Comparison of ENCODE assay signal across 22 mouse cellular contexts in genomic region chr4:13995401-13996055, GRCm38 (mm10).
DNase-seq lines count a peak whose midpoint lies in the region; ATAC-seq and TF ChIP-seq lines count a peak whose summit lies in the region.
"Had no signal": no experiment of that assay in that cellular context is flagged by ENCODE, and none has a peak within 500 bp of the region (broad histone marks: within the 10 kb centered on the region; RNA-seq: fewer than 3 reads in every experiment).

No protein-coding gene starts in this region.

- no peak overlapping the region for H3K4me3 ChIP-seq in heart, embryonic 10.5 days
- no peak overlapping the region for H3K4me3 ChIP-seq in embryonic facial prominence, embryonic 14.5 days (ENCODE audit: low read depth, low read length)
- no peak overlapping the region for H3K4me3 ChIP-seq in limb, embryonic 14.5 days (replicated peaks; ENCODE audit: low read length)
- H3K4me3 ChIP-seq: forebrain, embryonic 10.5 days; hindbrain, embryonic 12.5 days; kidney, embryonic 15.5 days had no signal

- H3K36me3 ChIP-seq in heart, embryonic 10.5 days, result no peaks in the 10 kb centered on the region
- no peaks in the 10 kb centered on the region for H3K36me3 ChIP-seq in embryonic facial prominence, embryonic 14.5 days (ENCODE audit: control insufficient read depth, insufficient read depth, low read length)
- no peaks in the 10 kb centered on the region for H3K36me3 ChIP-seq in limb, embryonic 14.5 days (ENCODE audit: control insufficient read depth, insufficient read depth, low read length)
- H3K36me3 ChIP-seq: forebrain, embryonic 10.5 days; hindbrain, embryonic 12.5 days; kidney, embryonic 15.5 days had no signal

- H3K9me3 ChIP-seq in heart, embryonic 10.5 days, result no peaks in the 10 kb centered on the region
- H3K9me3 ChIP-seq in embryonic facial prominence, embryonic 14.5 days (ENCODE audit: control insufficient read depth, low read length), result no peaks in the 10 kb centered on the region
- no peaks in the 10 kb centered on the region for H3K9me3 ChIP-seq in limb, embryonic 14.5 days (ENCODE audit: control insufficient read depth, low read length)
- H3K9me3 ChIP-seq: forebrain, embryonic 10.5 days; hindbrain, embryonic 12.5 days; kidney, embryonic 15.5 days had no signal

- DNase-seq in heart, adult 18-20 months, result peak; percentile 5 to 13
- DNase-seq in heart, embryonic 10.5 days (ENCODE audit: low spot score), result no peak
- peak; percentile 61 for DNase-seq in adipocyte (ENCODE audit: low spot score)
- DNase-seq in embryonic facial prominence, embryonic 14.5 days (ENCODE audit: low spot score), result peak; percentile 96
- DNase-seq in limb, embryonic 14.5 days (ENCODE audit: low spot score), result peak; percentile 94
- no peak for DNase-seq in adrenal gland, postnatal 25 days
- no peak for DNase-seq in kidney, postnatal 4 days
- DNase-seq: adrenal gland, postnatal 36 days; cerebellum, adult 9-11 months; forebrain, postnatal 0 days; kidney, postnatal 36 days; layer of hippocampus, adult 9-11 months; liver, postnatal 0 days; spleen, adult 18-20 months had no signal

- no peak overlapping the region for H3K4me2 ChIP-seq in embryonic facial prominence, embryonic 14.5 days (ENCODE audit: low read depth, low read length)
- H3K4me2 ChIP-seq in limb, embryonic 14.5 days (replicated peaks; ENCODE audit: low read depth, low read length, severe bottlenecking), result no peak overlapping the region
- H3K4me2 ChIP-seq: hindbrain, embryonic 12.5 days; kidney, embryonic 15.5 days; liver, embryonic 11.5 days; midbrain, embryonic 11.5 days had no signal

- no peak for TF ChIP-seq POLR2A in limb, embryonic 14.5 days (IDR thresholded peaks at IDR 0.05; ENCODE audit: borderline replicate concordance, extremely low read depth, insufficient read depth, insufficient read length)

- H3K4me1 ChIP-seq in heart, embryonic 10.5 days, result no peaks in the 10 kb centered on the region
- H3K4me1 ChIP-seq in embryonic facial prominence, embryonic 14.5 days (ENCODE audit: control insufficient read depth, insufficient read depth, low read length), result peaks cover 9% of the 10 kb centered on the region
- H3K4me1 ChIP-seq in limb, embryonic 14.5 days (ENCODE audit: control insufficient read depth, insufficient read depth, low read length), result peaks cover 7% of the 10 kb centered on the region; the same call in 1 of the 2 replicates
- H3K4me1 ChIP-seq: forebrain, embryonic 10.5 days; hindbrain, embryonic 12.5 days; kidney, embryonic 15.5 days had no signal

- WGBS in heart, embryonic 10.5 days, result 84% methylated on average over 6 of the region's 6 CpGs
- 55% methylated on average over 6 of the region's 6 CpGs for WGBS in embryonic facial prominence, embryonic 14.5 days
- 60% methylated on average over 6 of the region's 6 CpGs for WGBS in limb, embryonic 14.5 days

- H3K27ac ChIP-seq in heart, embryonic 10.5 days, result no peak overlapping the region
- peak overlapping the region; percentile 83 for H3K27ac ChIP-seq in embryonic facial prominence, embryonic 14.5 days (replicated peaks; ENCODE audit: low read depth, low read length)
- H3K27ac ChIP-seq in limb, embryonic 14.5 days (replicated peaks; ENCODE audit: low read depth, low read length), result no peak overlapping the region
- H3K27ac ChIP-seq: forebrain, embryonic 10.5 days; hindbrain, embryonic 12.5 days; kidney, embryonic 15.5 days; macrophage had no signal

- H3K27me3 ChIP-seq in heart, embryonic 10.5 days (ENCODE audit: insufficient read depth, poor library complexity, severe bottlenecking), result no peaks in the 10 kb centered on the region
- H3K27me3 ChIP-seq in embryonic facial prominence, embryonic 14.5 days (replicated peaks; ENCODE audit: control insufficient read depth, insufficient read depth, low read length), result no peaks in the 10 kb centered on the region
- no peaks in the 10 kb centered on the region for H3K27me3 ChIP-seq in limb, embryonic 14.5 days (ENCODE audit: control insufficient read depth, insufficient read depth, low read length)
- H3K27me3 ChIP-seq: hindbrain, embryonic 12.5 days; kidney, embryonic 15.5 days had no signal

- ATAC-seq in embryonic facial prominence, embryonic 14.5 days (ENCODE audit: low read depth), result peak; percentile 47; the same call in 1 of the 2 replicates
- peak; percentile 68 for ATAC-seq in limb, embryonic 14.5 days (ENCODE audit: low FRiP score, low read depth)
- ATAC-seq: forebrain, postnatal 0 days; intestine, postnatal 0 days; liver, postnatal 0 days; lung, postnatal 0 days had no signal

- H3K9ac ChIP-seq in embryonic facial prominence, embryonic 14.5 days (ENCODE audit: low read depth, low read length), result no peak overlapping the region
- H3K9ac ChIP-seq in limb, embryonic 14.5 days (ENCODE audit: low read depth, low read length, severe bottlenecking), result no peak overlapping the region
- H3K9ac ChIP-seq: forebrain, postnatal 0 days; hindbrain, embryonic 12.5 days; kidney, embryonic 15.5 days; liver, postnatal 0 days had no signal

Comparison
In these comparisons a context has a peak if more than half of its experiments do, and no peak if none do; other contexts are left out.
1. DNase-seq: peak in heart, adult 18-20 months (2 of 2), adipocyte (single experiment), embryonic facial prominence, embryonic 14.5 days (single experiment) and limb, embryonic 14.5 days (single experiment); none in heart, embryonic 10.5 days (single experiment), adrenal gland, postnatal 25 days (single experiment) and kidney, postnatal 4 days (0 of 2).